In genomic region chr14:61834291-61834936, GRCm38 (mm10) we compare ENCODE assay signal across 13 mouse cellular contexts.
DNase-seq lines count a peak whose midpoint lies in the region; ATAC-seq and TF ChIP-seq lines count a peak whose summit lies in the region.
"Had no signal": no experiment of that assay in that cellular context is flagged by ENCODE, and none has a peak within 500 bp of the region (broad histone marks: within the 10 kb centered on the region; RNA-seq: fewer than 3 reads in every experiment).

No protein-coding gene starts in this region.

- WGBS in lung, embryonic 15.5 days = 26% methylated on average over 8 of the region's 8 CpGs
- 29% methylated on average over 8 of the region's 8 CpGs for WGBS in lung, adult 2 months
- WGBS in intestine, embryonic 16.5 days = 55% methylated on average over 8 of the region's 8 CpGs
- WGBS in stomach, embryonic 14.5 days = 47% methylated on average over 8 of the region's 8 CpGs

- intact Hi-C loops in heart, postnatal 14 days (cut with DNase I) = no loop called here

- H3K27ac ChIP-seq in lung, embryonic 15.5 days = 0 out of 2 replicates have a peak overlapping the region, but pooled peaks have one; percentile 29
- H3K27ac ChIP-seq in intestine, embryonic 16.5 days (ENCODE audit: low read length) = 0 out of 2 replicates have a peak overlapping the region, but pooled peaks have one; percentile 27
- no peak overlapping the region for H3K27ac ChIP-seq in stomach, embryonic 14.5 days (ENCODE audit: low read length)
- H3K27ac ChIP-seq: midbrain, embryonic 15.5 days had no signal

- H3K27me3 ChIP-seq in lung, embryonic 15.5 days = no peaks in the 10 kb centered on the region
- H3K27me3 ChIP-seq in intestine, embryonic 16.5 days (replicated peaks; ENCODE audit: control insufficient read depth, insufficient read depth, low read length) = no peaks in the 10 kb centered on the region
- no peaks in the 10 kb centered on the region for H3K27me3 ChIP-seq in stomach, embryonic 14.5 days (ENCODE audit: control insufficient read depth, insufficient read depth, low read length)
- H3K27me3 ChIP-seq: heart, embryonic 12.5 days; midbrain, embryonic 15.5 days; Patski had no signal

- DNase-seq in heart, adult 11 months = peak; percentile 86
- no peak for DNase-seq in heart, postnatal 14 days
- DNase-seq in lung, adult 2 months = no peak
- DNase-seq in adrenal gland, postnatal 4 days (ENCODE audit: low spot score in 2 of 2) = no peak
- no peak for DNase-seq in c-Kit-positive CD71-positive TER-119-positive erythroid progenitor cells, embryonic 14.5 days (ENCODE audit: low spot score)
- DNase-seq: spleen, adult 18-20 months had no signal

- H3K36me3 ChIP-seq in lung, embryonic 15.5 days = no peaks in the 10 kb centered on the region
- H3K36me3 ChIP-seq in intestine, embryonic 16.5 days (ENCODE audit: control insufficient read depth, insufficient read depth, low read length) = no peaks in the 10 kb centered on the region
- H3K36me3 ChIP-seq in stomach, embryonic 14.5 days (ENCODE audit: control insufficient read depth, insufficient read depth, low read length) = no peaks in the 10 kb centered on the region
- H3K36me3 ChIP-seq: heart, embryonic 12.5 days; midbrain, embryonic 15.5 days had no signal

- H3K4me2 ChIP-seq in lung, embryonic 15.5 days = peak overlapping the region; percentile 26
- H3K4me2 ChIP-seq in intestine, embryonic 16.5 days (ENCODE audit: low read depth, low read length) = no peak overlapping the region; the same call in 1 of the 2 replicates
- no peak overlapping the region for H3K4me2 ChIP-seq in stomach, embryonic 14.5 days (replicated peaks; ENCODE audit: low read depth, low read length)
- H3K4me2 ChIP-seq: heart, embryonic 12.5 days; midbrain, embryonic 15.5 days had no signal

- peak; percentile 88 for ATAC-seq in lung, embryonic 15.5 days (ENCODE audit: borderline replicate concordance, extremely low read depth, low FRiP score, low TSS enrichment)
- peak; percentile 71 for ATAC-seq in intestine, embryonic 16.5 days
- ATAC-seq in stomach, embryonic 14.5 days (ENCODE audit: insufficient number of reproducible peaks, insufficient read depth, low FRiP score, low read depth) = 0 out of 2 replicates have a peak, but pooled peaks have one; percentile 46
- ATAC-seq: forebrain, embryonic 14.5 days; midbrain, embryonic 15.5 days; Patski had no signal

- no peaks in the 10 kb centered on the region for H3K9me3 ChIP-seq in lung, embryonic 15.5 days
- H3K9me3 ChIP-seq in intestine, embryonic 16.5 days (ENCODE audit: control insufficient read depth, low read length) = no peaks in the 10 kb centered on the region
- no peaks in the 10 kb centered on the region for H3K9me3 ChIP-seq in stomach, embryonic 14.5 days (ENCODE audit: control insufficient read depth, low read depth, low read length)
- H3K9me3 ChIP-seq: midbrain, embryonic 15.5 days had no signal

- no peak overlapping the region for H3K9ac ChIP-seq in lung, embryonic 15.5 days
- H3K9ac ChIP-seq in intestine, embryonic 16.5 days (ENCODE audit: low read depth, low read length) = no peak overlapping the region
- H3K9ac ChIP-seq in stomach, embryonic 14.5 days (replicated peaks; ENCODE audit: low read depth, low read length) = no peak overlapping the region
- H3K9ac ChIP-seq: heart, embryonic 12.5 days; midbrain, embryonic 15.5 days had no signal

- H3K4me1 ChIP-seq in lung, embryonic 15.5 days = peaks cover 30% of the 10 kb centered on the region
- H3K4me1 ChIP-seq in lung, adult 2 months (ENCODE audit: control insufficient read depth, insufficient read depth, low read length) = 0 out of 2 replicates have a peak, but pooled peaks cover 5% of the 10 kb centered on the region
- H3K4me1 ChIP-seq in intestine, embryonic 16.5 days (ENCODE audit: control insufficient read depth, insufficient read depth, low read length) = 0 out of 2 replicates have a peak, but pooled peaks cover 6% of the 10 kb centered on the region
- H3K4me1 ChIP-seq in stomach, embryonic 14.5 days (ENCODE audit: control insufficient read depth, insufficient read depth, low read length) = 0 out of 2 replicates have a peak, but pooled peaks cover 4% of the 10 kb centered on the region
- H3K4me1 ChIP-seq: midbrain, embryonic 15.5 days had no signal

- TF ChIP-seq POLR2A in lung, adult 2 months (IDR thresholded peaks at IDR 0.05; ENCODE audit: borderline replicate concordance, extremely low read depth, low read depth, low read length) = no peak

- TF ChIP-seq CTCF in lung, adult 2 months (IDR thresholded peaks at IDR 0.05; ENCODE audit: insufficient read depth, low read length) = no peak

- H3K4me3 ChIP-seq in lung, embryonic 15.5 days = no peak overlapping the region
- no peak overlapping the region for H3K4me3 ChIP-seq in lung, adult 2 months (replicated peaks; ENCODE audit: extremely low read depth, low read depth, low read length)
- H3K4me3 ChIP-seq in intestine, embryonic 16.5 days (ENCODE audit: low read length) = no peak overlapping the region
- no peak overlapping the region for H3K4me3 ChIP-seq in stomach, embryonic 14.5 days (ENCODE audit: low read depth, low read length)
- H3K4me3 ChIP-seq: heart, embryonic 12.5 days; midbrain, embryonic 15.5 days had no signal
